Mouse (Mus musculus) ovary, adult 10 weeks (tissue): ENCODE data around the gene Cryba4. TPM values are rescaled to one million over a fixed set of nuclear protein-coding genes. Genes with fewer than 3 reads are reported as not detected.

Experiments used
- polyA plus RNA-seq: library from polyadenylated mRNA; stranded (reverse); fragments of 350-450 nt; fragmentation: Illumina TruSeq; extraction: RNeasy Lipid Tissue Mini Kit (QIAGEN cat#74804); gene quantifications from one replicate; pipeline ENCODE4 v1.2.3, GENCODE M21; 2014

Cryba4 gene
- not detected for polyA plus RNA-seq

DNA sequence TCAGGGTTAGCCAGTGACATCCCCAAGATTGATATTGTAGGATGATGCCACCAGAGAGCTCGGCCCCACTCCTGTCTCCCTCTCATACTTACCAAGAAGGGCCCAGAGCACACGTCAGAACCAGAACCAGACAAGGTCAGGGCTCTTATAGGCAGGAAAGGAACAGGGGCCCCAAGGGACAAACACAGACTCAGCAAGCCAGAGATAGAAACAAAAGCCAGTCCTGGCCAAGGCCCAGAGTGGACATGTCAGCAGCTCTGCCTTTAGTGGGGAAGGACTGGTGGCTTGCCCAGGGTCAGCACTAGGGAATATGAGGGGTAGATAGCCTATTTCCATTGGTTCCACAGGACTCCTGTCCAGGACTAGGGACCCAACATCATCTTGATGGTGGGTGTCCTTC lies at the start of gene Cryba4:
Gene Cryba4 (minus strand): TSS at position 119 of the 400 bp plus-strand sequence.

DNA sequence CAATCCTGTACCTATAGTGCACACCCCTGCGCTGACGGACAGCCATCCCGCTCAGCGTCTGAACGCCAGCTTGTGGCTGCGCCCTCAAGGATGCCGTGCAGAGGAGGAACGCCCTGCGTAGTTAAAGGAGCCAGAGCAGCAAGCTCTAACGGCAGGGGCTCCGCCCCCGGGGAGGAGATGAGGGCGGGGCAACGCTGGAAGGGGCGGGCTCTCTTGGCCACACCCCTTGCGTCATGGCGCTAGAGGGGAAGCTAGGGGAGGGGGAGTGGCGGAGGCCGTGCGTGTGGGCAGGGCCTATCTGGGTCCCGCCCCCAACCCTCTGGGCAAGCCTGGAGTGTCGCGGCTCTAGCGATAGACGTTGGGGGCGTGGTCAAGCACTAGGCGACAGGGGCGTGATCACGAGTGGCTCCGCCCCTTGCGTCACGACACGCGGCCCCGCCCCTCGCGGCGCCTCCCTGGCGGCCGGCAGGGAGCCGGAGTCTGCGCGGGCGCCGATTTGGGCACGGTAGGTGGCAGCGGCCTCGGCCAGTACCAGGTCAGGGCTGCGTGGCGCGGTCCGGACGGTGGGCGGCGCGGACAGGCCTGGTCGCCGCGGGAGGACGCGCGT lies 24.1 kb upstream of the Cryba4 start, which contains the start of gene Tpst2:
Gene Tpst2 (plus strand): TSS at position 425 of the 607 bp plus-strand sequence.

DNA sequence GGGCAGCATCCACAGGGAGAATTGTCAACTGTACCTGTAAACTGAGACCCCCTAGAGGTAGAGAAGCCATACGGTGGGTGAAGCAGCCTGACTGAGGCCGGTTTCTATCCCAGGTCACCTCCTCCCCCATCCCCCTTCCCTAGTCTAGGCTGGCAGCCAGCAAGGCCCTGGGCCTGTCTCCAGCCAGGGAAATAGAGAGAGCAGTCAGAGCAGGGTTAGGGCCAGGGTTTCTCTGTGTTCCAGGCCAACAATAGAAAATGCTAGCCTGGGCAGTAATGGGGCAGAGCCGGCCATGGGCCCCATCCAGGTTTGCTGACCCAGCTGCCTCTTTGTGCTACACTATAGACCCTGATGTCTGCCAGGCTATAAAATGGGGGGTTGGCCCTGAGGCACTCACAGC lies 3.1 kb upstream of the Cryba4 start, which contains the start of gene Crybb1:
Gene Crybb1 (plus strand): TSS at position 390 of the 400 bp plus-strand sequence.

Other genes with a start within 250 kb of the Cryba4 start
- not detected for gene Crybb1, start 3.3 kb upstream of the Cryba4 start, polyA plus RNA-seq
- gene Tpst2, start 24.2 kb upstream of the Cryba4 start, polyA plus RNA-seq, result 15.3 TPM
- gene Tfip11, start 73.8 kb upstream of the Cryba4 start, polyA plus RNA-seq, result 9.8 TPM
- gene Srrd, start 90.5 kb upstream of the Cryba4 start, polyA plus RNA-seq, result 0.80 TPM
- gene Hps4, start 90.6 kb upstream of the Cryba4 start, polyA plus RNA-seq, result 14.8 TPM
- not detected for gene Gm6583, start 103.5 kb upstream of the Cryba4 start, polyA plus RNA-seq
- gene Asphd2, start 142.3 kb upstream of the Cryba4 start, polyA plus RNA-seq, result not detected
- not detected for gene Gm6588, start 196.9 kb upstream of the Cryba4 start, polyA plus RNA-seq